Mouse (Mus musculus) Muller cell, postnatal 12 days (primary cell): ENCODE measurements around the gene Plekhh3.
A peak's percentile ranks its signal among the peaks of the same experiment; 100 is the strongest.

ENCODE experiments used
- DNase-seq: peaks from one replicate; pipeline ENCODE4 v3.0.0-alpha.2; 2015; ENCODE audit errors: inconsistent ontology term

Gene Plekhh3

DNA sequence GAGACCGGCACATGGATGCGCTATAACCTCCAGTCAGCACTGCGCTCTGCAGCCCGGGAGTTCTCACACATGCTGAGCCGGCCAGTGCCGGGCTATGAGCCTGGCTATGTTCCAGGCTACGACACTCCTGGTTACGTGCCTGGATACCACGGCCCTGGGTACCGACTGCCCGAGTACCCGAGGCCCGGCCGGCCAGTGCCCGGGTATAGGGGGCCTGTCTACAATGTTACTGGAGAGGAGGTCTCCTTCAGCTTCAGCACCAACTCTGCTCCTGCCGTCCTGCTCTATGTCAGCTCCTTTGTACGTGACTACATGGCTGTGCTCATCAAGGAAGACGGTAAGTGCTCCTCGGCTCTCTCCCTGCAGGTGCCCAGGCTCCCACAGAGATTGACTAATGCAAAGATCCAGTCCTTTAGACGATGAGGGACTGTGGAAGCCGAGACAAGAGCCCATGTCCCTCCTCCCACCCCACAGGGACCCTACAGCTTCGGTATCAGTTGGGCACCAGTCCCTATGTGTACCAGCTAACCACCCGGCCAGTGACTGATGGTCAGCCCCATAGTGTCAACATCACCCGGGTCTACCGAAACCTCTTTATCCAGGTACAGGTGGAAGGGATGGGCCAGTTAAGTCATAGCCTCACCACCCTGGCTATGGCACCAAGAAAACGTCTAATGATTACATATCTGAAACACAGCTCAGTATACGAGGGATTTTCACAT is 15.5 kb upstream of the Plekhh3 start:
- no peak for DNase-seq

DNA sequence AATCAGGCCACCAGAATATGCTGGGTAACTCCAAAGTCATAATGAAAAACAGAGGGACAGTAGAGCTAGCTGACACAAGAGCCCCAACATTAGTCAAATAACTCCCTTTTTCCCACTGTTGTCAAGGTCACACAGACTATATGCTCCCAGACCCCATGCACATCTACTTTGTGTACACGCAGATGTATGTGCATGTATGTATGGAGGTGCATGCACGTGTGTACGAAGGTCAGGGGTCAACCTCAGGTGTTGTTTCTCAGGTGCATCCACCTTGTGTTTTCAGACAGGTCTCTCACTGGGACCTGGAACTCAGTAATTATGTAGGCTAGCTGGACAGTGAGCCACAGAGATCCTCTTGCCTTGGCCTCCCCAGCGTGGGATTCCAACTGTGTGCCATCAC is 14.3 kb upstream of the Plekhh3 start:
- DNase-seq = no peak

DNA sequence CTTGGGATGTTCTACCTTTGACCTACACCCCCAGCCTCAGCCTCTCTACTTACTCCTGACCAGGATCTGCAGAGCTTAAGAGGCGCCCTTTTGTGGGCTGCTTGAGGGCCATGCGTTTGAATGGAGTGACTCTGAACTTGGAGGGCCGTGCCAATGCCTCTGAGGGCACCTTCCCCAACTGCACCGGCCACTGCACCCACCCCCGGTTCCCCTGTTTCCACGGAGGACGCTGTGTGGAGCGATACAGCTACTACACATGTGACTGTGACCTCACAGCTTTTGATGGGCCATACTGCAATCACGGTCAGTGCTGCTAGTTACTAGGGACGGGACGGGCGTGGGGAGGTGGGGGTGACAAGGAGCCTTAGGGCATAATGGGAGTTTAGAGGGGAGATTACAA is 13.8 kb upstream of the Plekhh3 start:
- no peak for DNase-seq

DNA sequence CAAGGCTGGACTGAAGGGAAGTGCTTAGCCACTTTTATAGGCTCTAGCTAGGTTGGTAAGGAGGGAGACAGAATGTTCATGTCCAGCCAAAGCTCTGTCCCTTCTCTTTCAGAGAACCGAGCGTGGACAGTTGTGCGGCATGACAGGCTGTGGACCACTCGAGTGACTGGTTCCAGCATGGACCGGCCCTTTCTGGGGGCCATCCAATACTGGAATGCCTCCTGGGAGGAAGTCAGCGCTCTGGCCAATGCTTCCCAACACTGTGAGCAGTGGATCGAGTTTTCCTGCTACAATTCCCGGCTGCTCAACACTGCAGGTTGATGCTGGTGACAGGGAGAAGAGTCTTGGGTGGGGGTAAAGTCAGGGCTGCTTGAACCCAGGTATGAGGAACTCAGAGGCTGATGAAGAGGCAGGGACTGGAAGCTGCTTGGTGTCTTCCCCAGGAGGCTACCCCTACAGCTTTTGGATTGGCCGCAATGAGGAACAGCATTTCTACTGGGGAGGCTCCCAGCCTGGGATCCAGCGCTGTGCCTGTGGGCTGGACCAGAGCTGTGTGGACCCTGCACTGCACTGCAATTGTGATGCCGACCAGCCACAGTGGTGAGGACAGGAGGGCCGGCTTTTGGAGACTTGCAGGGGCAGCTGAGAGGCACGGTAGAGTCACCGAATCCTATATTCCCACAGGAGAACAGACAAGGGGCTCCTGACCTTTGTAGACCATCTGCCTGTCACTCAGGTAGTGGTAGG is 11.8 kb upstream of the Plekhh3 start:
- DNase-seq = no peak

DNA sequence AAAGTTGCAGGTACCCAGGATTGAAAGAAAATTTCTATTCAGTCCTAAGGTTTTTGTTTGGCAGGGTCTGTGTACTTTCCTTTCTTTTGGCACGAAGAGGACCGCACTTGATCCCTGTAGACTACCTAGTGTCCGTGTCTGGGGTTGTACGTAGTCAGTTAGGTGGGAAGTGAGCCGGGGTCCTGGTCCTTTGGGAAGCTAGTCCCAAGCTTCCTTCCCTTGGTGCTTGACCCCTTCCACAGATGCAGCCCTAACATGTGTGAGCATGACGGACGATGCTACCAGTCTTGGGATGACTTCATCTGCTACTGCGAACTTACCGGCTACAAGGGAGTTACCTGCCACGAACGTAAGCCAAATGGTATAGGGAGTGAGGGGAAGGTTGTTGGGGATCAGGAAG is 10.8 kb upstream of the Plekhh3 start:
- no peak for DNase-seq

DNA sequence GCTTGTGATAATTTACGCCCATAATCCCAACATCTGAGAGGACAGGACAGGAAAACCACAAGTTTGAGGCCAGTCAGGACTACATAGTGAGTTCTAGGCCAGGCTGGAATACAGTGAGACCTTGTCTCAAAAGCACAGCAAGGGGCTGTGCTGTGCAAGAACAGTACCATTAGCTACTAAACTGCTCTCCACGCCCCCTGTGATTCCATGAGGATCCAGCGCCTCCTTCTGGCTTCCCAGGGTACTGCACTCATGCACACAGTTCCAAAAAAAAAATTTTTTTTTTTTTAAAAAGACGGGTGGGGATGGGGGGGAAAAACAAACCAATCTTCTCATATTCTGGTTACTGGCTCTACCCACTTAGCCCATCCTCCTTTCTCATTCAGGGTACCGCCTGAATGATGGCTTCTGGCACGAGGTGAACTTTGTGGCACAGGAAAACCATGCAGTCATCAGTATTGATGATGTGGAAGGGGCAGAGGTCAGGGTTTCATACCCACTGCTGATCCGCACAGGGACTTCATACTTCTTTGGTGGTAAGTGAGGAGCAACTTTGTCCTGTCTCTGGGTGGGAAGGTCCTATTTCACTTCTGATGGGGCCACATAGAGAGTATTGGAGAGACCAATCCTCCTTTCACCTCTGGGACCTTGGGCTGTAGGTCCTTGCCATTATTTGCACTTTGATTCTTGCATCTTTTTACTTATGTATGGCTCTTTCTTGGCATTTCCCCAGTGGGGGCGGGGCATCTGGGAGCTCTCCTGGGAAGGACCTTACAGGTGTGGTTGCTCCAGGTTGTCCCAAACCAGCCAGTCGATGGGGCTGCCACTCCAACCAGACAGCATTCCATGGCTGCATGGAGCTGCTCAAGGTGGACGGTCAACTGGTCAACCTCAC is 9.9 kb upstream of the Plekhh3 start:
- DNase-seq = peak; percentile 52

DNA sequence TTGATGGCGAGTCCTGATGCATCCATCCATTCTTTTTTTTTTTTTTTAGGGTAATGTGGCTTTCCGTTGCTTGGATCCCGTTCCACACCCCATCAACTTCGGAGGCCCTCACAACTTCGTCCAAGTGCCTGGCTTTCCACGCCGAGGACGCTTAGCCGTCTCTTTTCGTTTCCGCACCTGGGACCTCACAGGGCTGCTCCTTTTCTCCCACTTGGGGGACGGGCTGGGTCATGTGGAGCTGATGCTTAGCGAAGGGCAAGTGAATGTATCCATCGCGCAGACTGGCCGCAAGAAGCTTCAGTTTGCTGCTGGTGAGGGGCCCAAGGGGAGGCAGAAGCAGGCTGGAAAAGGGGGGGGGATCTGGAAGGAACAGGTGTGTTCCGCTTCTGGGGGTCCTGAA is 9.1 kb upstream of the Plekhh3 start:
- DNase-seq = no peak

DNA sequence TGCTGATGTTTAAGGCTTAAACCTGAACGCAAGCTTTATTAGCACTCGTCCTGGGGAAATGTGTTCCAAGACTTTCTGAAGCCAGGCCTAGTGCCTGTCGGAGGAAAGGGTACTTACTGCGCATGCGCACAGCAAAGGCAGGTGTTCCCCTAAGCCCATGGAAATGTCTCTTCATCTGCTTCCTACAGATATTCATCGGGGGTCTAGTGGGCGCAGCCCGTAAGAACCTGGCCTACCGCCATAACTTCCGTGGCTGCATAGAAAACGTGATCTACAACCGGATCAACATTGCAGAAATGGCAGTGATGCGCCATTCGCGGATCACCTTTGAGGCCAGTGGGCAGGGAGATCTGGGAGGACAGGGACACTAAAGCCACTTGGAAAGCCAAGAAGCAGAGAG is 8.2 kb upstream of the Plekhh3 start:
- no peak for DNase-seq

DNA sequence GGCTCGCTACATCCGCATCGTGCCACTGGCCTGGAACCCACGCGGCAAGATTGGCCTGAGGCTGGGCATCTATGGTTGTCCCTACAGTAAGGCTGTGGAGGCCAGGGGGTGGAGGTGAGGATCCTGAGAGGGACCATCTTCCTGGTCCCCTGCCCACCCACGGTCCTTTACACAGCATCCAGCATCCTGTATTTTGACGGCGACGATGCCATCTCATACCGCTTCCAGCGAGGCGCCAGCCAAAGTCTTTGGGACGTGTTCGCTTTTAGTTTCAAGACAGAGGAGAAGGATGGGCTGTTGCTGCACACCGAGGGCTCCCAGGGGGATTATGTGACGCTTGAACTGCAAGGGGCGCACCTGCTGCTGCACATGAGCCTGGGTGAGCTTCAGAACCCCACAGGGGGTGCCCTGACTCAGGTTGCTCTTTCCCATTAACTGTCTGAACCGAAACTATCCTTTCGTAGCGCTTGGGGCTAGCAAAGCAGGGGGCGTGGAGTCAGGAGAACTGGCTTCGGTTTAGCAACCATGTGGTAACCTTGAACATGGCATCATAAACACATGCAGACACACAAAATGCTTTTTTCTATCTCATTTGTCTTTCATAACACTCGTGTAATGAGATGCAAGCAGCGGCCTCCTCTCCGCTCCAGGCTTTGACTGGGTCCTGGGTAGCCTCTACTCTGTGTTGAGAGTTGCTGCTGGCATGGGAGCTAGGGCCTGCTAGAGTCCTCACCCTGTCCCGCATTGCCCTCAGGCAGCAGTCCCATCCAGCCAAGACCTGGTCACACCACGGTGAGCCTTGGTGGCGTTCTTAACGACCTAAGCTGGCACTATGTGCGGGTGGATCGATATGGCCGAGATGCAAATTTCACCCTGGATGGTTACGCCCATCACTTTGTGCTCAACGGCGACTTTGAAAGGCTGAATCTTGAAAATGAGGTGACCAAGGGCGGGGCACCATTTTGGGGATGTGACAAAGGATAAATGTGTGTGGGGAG is 7.2 kb upstream of the Plekhh3 start:
- DNase-seq = no peak

DNA sequence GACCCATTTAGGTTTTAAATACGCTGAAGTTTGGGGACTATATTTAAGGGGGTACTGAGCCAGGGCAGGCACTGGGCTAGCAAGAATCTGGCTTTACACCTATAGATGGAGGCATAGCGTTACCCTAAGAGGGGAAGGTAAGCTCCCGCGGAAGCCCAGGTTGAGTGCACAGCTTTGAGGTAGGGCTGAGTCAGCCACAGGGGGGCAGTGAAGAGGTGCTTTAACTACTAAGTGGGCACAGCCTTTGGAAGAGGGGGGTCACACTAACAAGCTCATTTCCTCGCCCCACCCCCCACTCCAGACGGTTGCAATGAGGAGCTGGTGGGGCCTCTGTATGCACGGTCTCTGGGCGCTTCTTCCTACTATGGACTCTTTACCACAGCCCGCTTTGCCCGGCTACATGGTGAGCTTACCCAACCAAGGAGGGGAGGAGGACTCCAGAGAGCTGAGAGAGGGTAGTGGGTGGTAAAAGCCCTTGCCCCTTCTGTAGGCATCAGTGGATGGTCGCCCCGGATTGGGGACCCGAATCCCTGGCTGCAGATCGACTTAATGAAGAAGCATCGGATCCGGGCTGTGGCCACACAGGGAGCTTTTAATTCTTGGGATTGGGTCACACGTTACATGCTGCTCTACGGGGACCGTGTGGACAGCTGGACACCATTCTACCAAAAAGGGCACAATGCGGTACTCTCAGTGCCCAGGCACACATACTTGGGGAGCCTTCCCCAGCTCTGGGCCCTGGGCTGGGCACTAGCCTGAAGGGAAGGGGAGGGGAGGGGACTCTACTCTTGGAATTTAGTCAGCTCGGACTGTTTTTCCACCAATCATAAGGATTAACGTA is 6.0 kb upstream of the Plekhh3 start:
- DNase-seq = peak; percentile 29

DNA sequence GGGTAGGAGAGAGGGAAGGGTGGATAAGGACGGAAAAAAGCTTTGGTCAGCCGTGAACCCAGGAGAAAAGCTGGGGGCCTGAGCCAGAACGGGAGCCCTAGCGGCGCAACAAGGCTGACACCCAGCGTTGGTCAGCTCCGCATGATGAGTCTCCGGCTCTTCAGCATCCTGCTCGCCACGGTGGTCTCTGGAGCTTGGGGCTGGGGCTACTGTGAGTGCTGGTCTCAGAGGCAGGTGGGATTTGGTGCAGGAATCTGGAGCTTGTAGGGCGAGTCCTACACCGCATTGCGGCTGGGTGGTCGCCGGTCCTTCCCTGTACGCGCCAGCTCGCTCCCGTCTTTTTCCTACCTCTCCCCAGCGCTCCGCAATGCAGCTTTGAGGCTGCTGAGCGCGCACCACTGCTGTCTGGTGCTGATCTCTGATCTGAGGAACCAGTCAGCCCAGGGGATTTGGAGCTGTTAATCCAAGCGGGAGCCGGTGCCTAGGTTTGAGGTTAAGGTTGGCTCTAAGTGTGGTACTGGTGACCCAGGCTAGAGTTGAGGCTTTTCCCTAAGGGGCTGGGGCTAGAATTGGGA is 5.1 kb upstream of the Plekhh3 start:
- peak; percentile 63 for DNase-seq

DNA sequence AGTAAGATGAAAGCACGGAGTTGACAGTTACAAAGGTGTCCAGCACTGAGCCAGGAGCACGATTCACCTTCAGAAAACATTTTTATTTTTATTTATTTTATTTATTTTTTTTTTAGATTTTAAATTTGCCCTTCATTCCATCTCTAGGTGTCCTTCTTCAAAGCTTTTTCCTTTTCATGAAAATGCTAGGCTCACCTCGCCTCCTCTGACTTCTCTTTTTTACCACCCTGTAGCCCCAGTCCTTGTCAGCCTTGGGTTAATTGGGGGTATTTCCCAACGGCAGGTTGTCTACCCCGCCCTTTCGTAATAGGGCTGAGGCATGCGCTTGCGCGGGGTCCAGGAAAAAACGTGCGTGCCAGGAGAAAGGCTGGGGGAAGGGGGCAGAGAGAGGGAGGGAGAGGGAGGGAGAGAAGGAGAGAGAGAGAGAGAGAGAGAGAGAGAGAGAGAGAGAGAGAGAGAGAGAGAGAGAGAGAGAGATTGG is 4.5 kb upstream of the Plekhh3 start:
- no peak for DNase-seq

DNA sequence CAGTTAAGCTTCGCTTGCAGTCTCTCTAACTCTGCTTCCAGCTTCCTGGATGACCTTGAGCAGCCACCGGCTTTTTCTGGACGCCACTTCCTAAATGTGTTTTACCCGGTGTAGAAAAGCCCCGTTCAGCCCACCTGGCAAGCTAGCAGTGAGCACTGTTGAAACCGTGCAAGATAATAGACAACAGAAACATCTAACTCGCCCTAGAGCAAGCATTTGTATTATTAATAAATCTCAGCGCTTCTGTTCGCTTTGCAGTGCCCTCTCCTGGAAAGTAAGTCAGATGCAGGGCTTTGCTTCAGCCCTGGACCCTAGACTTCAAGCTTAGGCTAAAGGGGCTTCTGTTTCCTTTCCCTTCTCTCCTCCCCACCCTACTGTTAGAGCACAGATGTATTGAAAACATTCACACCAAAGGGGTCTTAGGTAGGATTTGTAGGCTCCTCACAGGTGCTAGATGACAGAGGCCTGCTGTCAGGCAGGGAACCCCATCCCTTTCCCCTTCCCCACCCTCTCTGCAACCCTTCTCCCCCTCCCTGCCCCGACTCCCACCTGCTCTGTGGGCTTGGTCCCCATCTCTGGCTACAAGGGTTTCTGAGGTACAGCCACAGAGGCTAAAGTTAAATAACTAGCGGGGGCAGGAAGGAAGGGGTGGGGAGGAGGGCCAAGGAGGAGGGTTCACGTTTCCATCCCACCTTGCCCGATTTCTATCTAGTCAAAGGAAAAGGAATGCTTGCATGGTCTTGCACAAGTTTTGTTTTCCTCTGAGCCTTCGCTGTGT is 3.9 kb upstream of the Plekhh3 start, which contains the start of gene Ccr10:
TSS of gene Ccr10 (minus strand) at position 593 of the 778 bp plus-strand sequence.
- peak; percentile 34 for DNase-seq

DNA sequence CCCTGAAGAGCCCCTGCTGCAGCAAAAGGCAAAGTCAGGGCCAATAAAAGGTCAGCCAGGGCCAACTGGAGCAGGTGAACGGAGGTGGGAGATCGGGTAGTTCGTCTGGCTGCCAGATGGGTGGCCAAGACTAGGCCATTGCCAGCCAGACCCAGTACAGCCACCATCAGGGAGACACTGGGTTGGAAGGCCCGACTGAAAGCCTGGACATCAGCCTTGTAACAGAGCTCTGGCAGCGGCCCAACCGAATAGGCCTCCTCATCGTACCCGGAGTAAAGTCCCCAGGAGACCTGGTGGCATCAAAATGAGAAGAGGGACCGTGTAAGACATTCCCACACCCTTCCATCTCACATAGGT is 3.2 kb upstream of the Plekhh3 start:
- no peak for DNase-seq

DNA sequence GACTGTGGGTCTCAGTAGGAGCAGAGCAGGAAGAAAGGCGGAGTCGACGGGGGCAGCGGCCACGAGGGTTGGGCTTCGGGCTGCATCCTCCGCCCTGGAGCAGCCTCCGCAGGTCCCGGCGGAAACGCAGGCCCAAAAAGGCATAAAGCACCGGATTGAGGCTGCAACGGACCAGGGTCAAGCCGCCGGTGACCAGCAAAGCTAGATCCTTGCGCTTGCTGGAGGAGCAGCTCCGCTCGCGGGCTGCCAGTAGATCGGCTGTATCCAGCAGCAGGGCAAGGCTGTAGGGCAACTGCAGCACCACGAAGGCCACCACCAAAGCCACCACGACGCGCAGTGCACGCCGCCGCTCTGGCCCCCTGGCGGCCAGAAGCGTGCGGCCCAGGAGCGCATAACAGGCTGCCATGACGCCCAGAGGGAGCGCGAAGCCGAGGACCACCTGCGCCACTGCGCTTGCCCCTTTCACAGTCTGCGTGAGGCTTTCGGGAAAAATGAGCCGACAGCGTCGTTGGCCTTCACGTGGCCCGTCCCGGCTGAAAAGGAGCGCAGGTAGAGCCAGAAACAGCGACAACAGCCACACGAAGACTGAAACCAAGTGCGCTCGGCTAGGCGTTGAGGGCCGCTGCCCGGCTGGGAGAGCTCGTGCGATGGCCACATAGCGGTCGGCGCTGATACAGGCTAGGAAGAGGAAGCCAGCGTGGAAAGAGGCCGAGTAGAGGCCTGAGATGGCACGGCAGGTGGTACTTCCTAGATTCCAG is 2.7 kb upstream of the Plekhh3 start:
- peak; percentile 91 for DNase-seq

DNA sequence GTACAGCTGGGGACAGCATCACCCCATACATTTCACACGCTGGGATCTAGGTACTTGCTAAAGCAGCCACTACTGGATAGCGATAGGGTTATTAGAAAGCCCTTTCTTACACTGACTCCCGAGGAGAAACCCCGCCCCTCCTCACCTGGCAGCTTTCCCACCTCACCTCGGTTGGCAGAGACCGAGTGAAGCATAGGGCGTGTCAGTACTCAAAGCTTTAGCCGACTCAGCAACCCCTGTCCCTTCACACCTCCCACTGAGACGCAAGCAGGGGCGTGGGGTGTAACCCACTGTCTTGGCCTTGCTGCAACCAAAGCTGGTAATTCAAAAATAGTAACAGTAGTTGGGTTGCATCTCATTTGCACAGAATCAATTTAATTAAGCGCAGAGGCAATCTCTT is 2.0 kb upstream of the Plekhh3 start:
- no peak for DNase-seq

DNA sequence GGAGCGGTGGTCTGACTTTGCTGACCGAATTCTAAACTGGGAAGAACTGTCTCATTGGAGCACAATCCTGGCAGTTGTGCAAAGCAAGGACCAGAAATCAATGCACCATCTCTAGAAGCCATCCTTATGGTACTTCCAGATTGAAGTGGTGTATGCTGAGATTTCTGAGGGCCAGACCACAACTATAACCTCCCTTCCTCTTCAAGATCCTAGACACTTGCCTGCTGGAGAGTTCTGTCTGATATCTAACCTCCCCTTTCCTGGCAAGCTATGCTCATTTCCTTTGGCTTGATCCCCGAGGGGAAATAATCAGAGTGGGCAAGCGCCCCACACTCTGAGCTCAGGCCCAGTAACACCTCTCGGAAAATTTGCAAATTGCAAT is 1.3 kb upstream of the Plekhh3 start:
- DNase-seq = no peak

DNA sequence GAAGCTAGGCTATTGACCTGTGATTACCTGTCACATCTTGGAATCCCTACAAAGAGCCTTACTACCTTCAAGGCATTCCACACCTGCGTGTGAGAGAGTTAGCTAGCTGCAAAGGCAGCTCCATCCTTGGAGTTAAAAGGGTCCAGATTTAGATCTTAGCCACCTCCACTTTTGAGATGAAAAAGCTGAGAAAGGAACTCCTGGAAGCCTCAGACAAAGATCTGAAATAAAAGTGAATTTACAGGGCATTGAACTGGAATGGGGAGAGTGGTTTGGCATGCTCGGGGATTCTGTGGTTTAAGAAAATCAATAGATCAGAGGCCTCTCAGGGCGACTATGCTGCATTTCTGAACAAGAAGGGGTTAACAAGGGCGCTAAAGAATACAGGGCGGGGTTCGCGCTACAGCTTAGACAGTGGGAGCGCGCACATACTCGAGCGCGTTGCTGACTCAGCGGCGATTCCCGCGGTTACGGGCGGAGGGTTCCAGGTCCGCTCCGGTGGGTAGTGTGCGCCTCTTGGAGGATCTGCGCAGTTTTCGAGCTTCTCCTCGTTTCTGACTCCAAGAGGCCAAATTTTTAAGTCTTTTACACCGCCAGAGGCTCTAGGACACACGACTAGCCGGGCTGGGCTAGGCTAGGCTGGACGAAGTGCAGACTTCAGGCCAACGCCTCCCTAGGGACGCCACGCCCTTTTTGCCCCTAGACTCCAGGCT is 726 bp upstream of the Plekhh3 start:
- DNase-seq = peak; percentile 92
